Mouse (Mus musculus) stomach, embryonic 16.5 days (tissue): ENCODE results near the gene Smco2. TPM values are rescaled to one million over a fixed set of nuclear protein-coding genes. Genes with fewer than 3 reads are reported as not detected.
A peak's percentile ranks its signal among the peaks of the same experiment; 100 is the strongest.

Experiments
- ATAC-seq: fragments of 200-750 bp; cut with Nextera tagmentation; 2 replicates; pipeline ENCODE4 v1.8.0; 2017; ENCODE audit warnings: moderate number of reproducible peaks, moderate TSS enrichment; ENCODE audit not compliant: insufficient read depth, low FRiP score
- H3K27ac ChIP-seq: fragments of 300-500 bp; sonication (generic); 2 replicates; pipeline ENCODE4 v1.5.1; 2014; ENCODE audit warnings: low read length
- H3K27me3 ChIP-seq: fragments of 300-500 bp; sonication (generic); 2 replicates; pipeline ENCODE4 v1.6.1; 2014; ENCODE audit warnings: low read length, control low read depth, mixed read lengths; ENCODE audit not compliant: control insufficient read depth, insufficient read depth
- H3K36me3 ChIP-seq: fragments of 300-500 bp; sonication (generic); 2 replicates; pipeline ENCODE4 v1.6.1; 2014; ENCODE audit warnings: low read length; ENCODE audit not compliant: control insufficient read depth, insufficient read depth
- H3K4me1 ChIP-seq: fragments of 300-500 bp; sonication (generic); 2 replicates; pipeline ENCODE4 v1.6.1; 2014; ENCODE audit warnings: low read length, control low read depth, mixed read lengths; ENCODE audit not compliant: control insufficient read depth, insufficient read depth
- H3K4me2 ChIP-seq: fragments of 300-500 bp; sonication (generic); 2 replicates; pipeline ENCODE4 v1.6.1; 2014; ENCODE audit warnings: low read depth, low read length, mixed read lengths
- H3K4me3 ChIP-seq: fragments of 300-500 bp; sonication (generic); replicated peaks from 2 replicates; pipeline ENCODE4 v1.5.1; 2014; ENCODE audit warnings: mild to moderate bottlenecking, low read length
- H3K9ac ChIP-seq: fragments of 300-500 bp; sonication (generic); 2 replicates; pipeline ENCODE4 v1.6.1; 2014; ENCODE audit warnings: low read length
- H3K9me3 ChIP-seq: fragments of 300-500 bp; sonication (generic); replicated peaks from 2 replicates; pipeline ENCODE4 v1.6.1; 2016; ENCODE audit warnings: low read length, control low read depth; ENCODE audit not compliant: control insufficient read depth
- WGBS: fragments of 180-500 bp; shearing (Covaris S2); extraction: QIAGEN DNeasy Blood & Tissue Kit; methylation state at CpG from one replicate; pipeline ENCODE4 v1.1.7; 2014; 5-methylcytosine and 5-hydroxymethylcytosine counted together
- polyA plus RNA-seq: library from polyadenylated mRNA; unstranded; fragments of >200 nt; fragmentation: Nextera tagmentation; extraction: Ambion mirVana; gene quantifications from 2 replicates; pipeline ENCODE4 v1.2.1, GENCODE M21; 2015

The Smco2 gene
- polyA plus RNA-seq, 1 experiment from 2014 or later, result not detected

- H3K4me3 ChIP-seq, result no peak overlapping the region
- no peaks in the 10 kb centered on the region for H3K9me3 ChIP-seq
- WGBS, result 25% methylated on average over 4 of the region's 4 CpGs
- H3K9ac ChIP-seq, result no peak overlapping the region
- peaks cover 29% of the 10 kb centered on the region for H3K4me1 ChIP-seq
- no peaks in the 10 kb centered on the region for H3K27me3 ChIP-seq
- H3K4me2 ChIP-seq, result no peak overlapping the region
- no peak for ATAC-seq
- H3K27ac ChIP-seq, result peak overlapping the region; percentile 65
- no peaks in the 10 kb centered on the region for H3K36me3 ChIP-seq
Observed at GRCm38 (mm10) chr6:146913489-146914198, 63.7 kb downstream of the Smco2 start.

- H3K4me3 ChIP-seq, result no peak overlapping the region
- ATAC-seq, result no peak
- H3K4me1 ChIP-seq, result peaks cover 25% of the 10 kb centered on the region
- WGBS, result 83% methylated on average over 1 of the region's 1 CpGs
- no peak overlapping the region for H3K27ac ChIP-seq
- H3K27me3 ChIP-seq, result no peaks in the 10 kb centered on the region
- no peak overlapping the region for H3K4me2 ChIP-seq
- H3K9me3 ChIP-seq, result no peaks in the 10 kb centered on the region
- no peak overlapping the region for H3K9ac ChIP-seq
- H3K36me3 ChIP-seq, result no peaks in the 10 kb centered on the region
Observed at GRCm38 (mm10) chr6:146915808-146916207, 65.9 kb downstream of the Smco2 start.

- H3K4me2 ChIP-seq, result no peak overlapping the region
- H3K27ac ChIP-seq, result no peak overlapping the region
- H3K4me3 ChIP-seq, result no peak overlapping the region
- no peak for ATAC-seq
- peaks cover 21% of the 10 kb centered on the region for H3K4me1 ChIP-seq
- H3K9ac ChIP-seq, result no peak overlapping the region
- 79% methylated on average over 3 of the region's 3 CpGs for WGBS
- H3K36me3 ChIP-seq, result no peaks in the 10 kb centered on the region
- H3K27me3 ChIP-seq, result no peaks in the 10 kb centered on the region
- no peaks in the 10 kb centered on the region for H3K9me3 ChIP-seq
Observed at GRCm38 (mm10) chr6:146917396-146917795, 67.5 kb downstream of the Smco2 start.

- ATAC-seq, result no peak
- Histone ChIP-seq H3K4me1 (peaks cover 12% of the 10 kb centered on the region), H3K27me3 (no peaks in the 10 kb centered on the region), H3K36me3 (no peaks in the 10 kb centered on the region), H3K9me3 (no peaks in the 10 kb centered on the region), H3K4me2 (no peak overlapping the region), H3K4me3 (no peak overlapping the region), H3K27ac (no peak overlapping the region), H3K9ac (no peak overlapping the region)
- 91% methylated on average over 6 of the region's 6 CpGs for WGBS
Observed at GRCm38 (mm10) chr6:146918341-146918740, 68.4 kb downstream of the Smco2 start.

Other genes with a start within 250 kb of the Smco2 start
- 131 and 140 TPM in 2 replicates for gene Med21, start 207.6 kb upstream of the Smco2 start, polyA plus RNA-seq
- 31.9 and 32.3 TPM in 2 replicates for gene Tm7sf3, start 207.3 kb upstream of the Smco2 start, polyA plus RNA-seq
- 23.4 and 26.3 TPM in 2 replicates for gene Stk38l, start 125.1 kb upstream of the Smco2 start, polyA plus RNA-seq
- 7.5 and 9.1 TPM in 2 replicates for gene Arntl2, start 54.0 kb upstream of the Smco2 start, polyA plus RNA-seq
- gene Ppfibp1, start 38.4 kb downstream of the Smco2 start, polyA plus RNA-seq, result 51.4 and 53.4 TPM in 2 replicates
- 0.14 and 0.21 TPM in 2 replicates for gene 1700034J05Rik, start 104.3 kb downstream of the Smco2 start, polyA plus RNA-seq
- gene Rep15, start 182.5 kb downstream of the Smco2 start, polyA plus RNA-seq, result 3.6 and 5.6 TPM in 2 replicates
- gene Mrps35, start 192.7 kb downstream of the Smco2 start, polyA plus RNA-seq, result 106 and 121 TPM in 2 replicates
- 2.6 and 4.1 TPM in 2 replicates for gene Mansc4, start 236.9 kb downstream of the Smco2 start, polyA plus RNA-seq
- 7.1 and 7.9 TPM in 2 replicates for gene Klhl42, start 241.3 kb downstream of the Smco2 start, polyA plus RNA-seq